Mouse (Mus musculus) midbrain, embryonic 13.5 days (tissue): ENCODE results near the gene Snx33. TPM values are rescaled to one million over a fixed set of nuclear protein-coding genes. Genes with fewer than 3 reads are reported as not detected.
"Not testable (repeated sequence)": the region's sequence is repeated elsewhere in the genome, so short reads cannot be mapped to it uniquely, and the experiment has no call there.

ENCODE experiments used
- ATAC-seq: fragments of 200-750 bp; cut with Nextera tagmentation; 2 replicates; pipeline ENCODE4 v1.8.0; 2017; ENCODE audit warnings: mild to moderate bottlenecking, moderate TSS enrichment, moderate library complexity
- H3K27ac ChIP-seq: fragments of 300-500 bp; sonication (generic); 2 replicates; pipeline ENCODE4 v1.5.1; 2015; ENCODE audit warnings: inconsistent platforms, mild to moderate bottlenecking, moderate library complexity
- H3K27me3 ChIP-seq: fragments of 300-500 bp; sonication (generic); 2 replicates; pipeline ENCODE4 v1.6.1; 2015; ENCODE audit warnings: mild to moderate bottlenecking, inconsistent platforms
- H3K36me3 ChIP-seq: fragments of 300-500 bp; sonication (generic); 2 replicates; pipeline ENCODE4 v1.6.1; 2015; ENCODE audit warnings: mild to moderate bottlenecking, inconsistent platforms
- H3K4me1 ChIP-seq: fragments of 300-500 bp; sonication (generic); replicated peaks from 2 replicates; pipeline ENCODE4 v1.6.1; 2015; ENCODE audit warnings: inconsistent platforms
- H3K4me2 ChIP-seq: fragments of 300-500 bp; sonication (generic); replicated peaks from 2 replicates; pipeline ENCODE4 v1.6.1; 2015; ENCODE audit warnings: moderate library complexity, mild to moderate bottlenecking, inconsistent platforms
- H3K4me3 ChIP-seq: fragments of 300-500 bp; sonication (generic); replicated peaks from 2 replicates; pipeline ENCODE4 v1.5.1; 2015; ENCODE audit warnings: mild to moderate bottlenecking, inconsistent platforms
- H3K9ac ChIP-seq: fragments of 300-500 bp; sonication (generic); replicated peaks from 2 replicates; pipeline ENCODE4 v1.6.1; 2015; ENCODE audit warnings: mild to moderate bottlenecking, inconsistent platforms
- H3K9me3 ChIP-seq: fragments of 300-500 bp; sonication (generic); 2 replicates; pipeline ENCODE4 v1.6.1; 2016; ENCODE audit warnings: mild to moderate bottlenecking, inconsistent platforms
- WGBS: fragments of 180-500 bp; shearing (Covaris S2); methylation state at CpG from one replicate; pipeline ENCODE4 v1.1.7; 2015; 5-methylcytosine and 5-hydroxymethylcytosine counted together
- polyA plus RNA-seq: library from polyadenylated mRNA; unstranded; fragments of >200 nt; fragmentation: Nextera tagmentation; extraction: Ambion mirVana; gene quantifications from 2 replicates; pipeline ENCODE4 v1.2.1, GENCODE M21; 2015

Snx33 gene
- polyA plus RNA-seq, 1 experiment from 2014 or later: 3.1 TPM

GRCm38 (mm10) chr9:56923841-56924650 lies 4.1 kb downstream of the Snx33 start:
- peak overlapping the region; percentile 36 for H3K9ac ChIP-seq
- 74% methylated on average over 8 of the region's 8 CpGs for WGBS

GRCm38 (mm10) chr9:56922746-56923145 lies 5.4 kb downstream of the Snx33 start:
- WGBS: 95% methylated on average over 4 of the region's 4 CpGs
- H3K4me1 ChIP-seq: peaks cover 48% of the 10 kb centered on the region
- no peak overlapping the region for H3K4me3 ChIP-seq
- H3K9ac ChIP-seq: no peak overlapping the region
- peaks cover 10% of the 10 kb centered on the region for H3K36me3 ChIP-seq
- no peak for ATAC-seq
- H3K4me2 ChIP-seq: no peak overlapping the region
- no peaks in the 10 kb centered on the region for H3K27me3 ChIP-seq
- H3K9me3 ChIP-seq: no peaks in the 10 kb centered on the region
- no peak overlapping the region for H3K27ac ChIP-seq

More at GRCm38 (mm10) chr9:56923841-56924650, 4.1 kb downstream of the Snx33 start:
- H3K36me3 ChIP-seq: peaks cover 4% of the 10 kb centered on the region
- H3K9me3 ChIP-seq: no peaks in the 10 kb centered on the region
- H3K4me3 ChIP-seq: peak overlapping the region; percentile 14; the same call in 1 of the 2 replicates
- H3K4me1 ChIP-seq: peaks cover 56% of the 10 kb centered on the region
- H3K27ac ChIP-seq: no peak overlapping the region
- H3K4me2 ChIP-seq: peak overlapping the region; percentile 40
- no peak for ATAC-seq
- H3K27me3 ChIP-seq: peaks cover 4% of the 10 kb centered on the region; the same call in 1 of the 2 replicates

DNA sequence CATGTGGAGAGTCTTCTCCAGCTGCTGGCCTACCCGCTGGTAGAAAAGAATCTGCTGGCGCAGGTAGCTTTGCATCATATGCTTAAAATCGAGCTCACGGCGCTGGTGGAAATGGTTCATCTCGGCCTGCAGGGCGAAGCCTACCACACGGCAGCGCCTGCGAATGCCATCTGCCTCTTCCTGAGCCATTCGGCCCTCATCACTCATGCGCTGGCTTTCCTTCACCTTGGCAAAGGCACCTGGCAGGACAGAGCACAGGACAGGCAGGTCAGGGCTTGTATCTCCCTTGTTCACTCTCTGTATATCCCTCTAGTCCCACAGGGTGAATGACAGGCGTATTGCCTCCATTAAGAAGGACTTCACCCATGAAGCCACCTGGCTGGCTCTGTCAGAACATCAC lies 9.7 kb downstream of the Snx33 start:
- Histone ChIP-seq H3K27ac (no peak overlapping the region), H3K9me3 (no peaks in the 10 kb centered on the region), H3K27me3 (no peaks in the 10 kb centered on the region), H3K4me1 (peaks cover 8% of the 10 kb centered on the region), H3K4me3 (no peak overlapping the region), H3K9ac (no peak overlapping the region), H3K4me2 (no peak overlapping the region), H3K36me3 (peaks cover 19% of the 10 kb centered on the region)
- WGBS: 96% methylated on average over 13 of the region's 13 CpGs
- ATAC-seq: no peak

GRCm38 (mm10) chr9:56917131-56917530 lies 11.0 kb downstream of the Snx33 start:
- Histone ChIP-seq H3K4me2 (no peak overlapping the region), H3K27me3 (no peaks in the 10 kb centered on the region), H3K4me3 (no peak overlapping the region), H3K9me3 (no peaks in the 10 kb centered on the region), H3K27ac (no peak overlapping the region), H3K36me3 (peaks cover 19% of the 10 kb centered on the region), H3K4me1 (no peaks in the 10 kb centered on the region), H3K9ac (no peak overlapping the region)
- no peak for ATAC-seq
- 64% methylated on average over 2 of the region's 2 CpGs for WGBS

DNA sequence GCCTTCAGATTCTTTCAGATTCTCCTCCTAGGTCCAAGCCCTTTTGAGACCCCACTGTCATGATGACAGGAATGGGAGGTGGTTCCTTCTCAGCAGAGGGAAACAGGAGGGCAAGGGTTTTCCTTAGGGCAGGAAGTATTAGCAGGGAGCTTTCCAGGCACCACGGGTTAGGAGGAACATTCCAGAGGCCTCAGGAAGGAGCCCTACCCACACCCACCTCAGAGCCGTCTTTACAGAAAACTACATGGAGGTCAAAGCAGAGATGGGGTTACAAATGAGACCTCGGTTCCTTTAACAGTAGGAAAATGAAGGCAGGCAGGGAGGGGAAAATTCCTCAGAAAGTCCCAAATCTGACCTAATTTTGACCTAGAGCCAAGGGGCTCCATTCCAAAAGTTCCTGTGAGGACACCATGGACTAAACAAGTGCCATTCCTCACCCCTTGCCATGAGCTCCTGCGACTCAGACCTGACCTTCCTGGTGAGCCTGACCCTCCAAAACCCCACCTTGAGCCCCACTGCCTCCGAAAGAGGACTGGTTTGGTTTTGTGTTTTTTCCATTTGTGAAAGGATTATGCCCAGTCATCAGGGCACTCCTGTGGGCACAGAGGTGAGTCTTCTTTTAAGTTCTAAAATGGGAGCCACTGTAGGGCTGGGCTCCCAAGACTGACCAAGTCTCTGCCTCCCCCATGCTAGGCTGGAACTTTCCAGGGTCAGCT lies 12.3 kb downstream of the Snx33 start:
- ATAC-seq: no peak
- Histone ChIP-seq H3K9me3 (no peaks in the 10 kb centered on the region), H3K4me1 (no peaks in the 10 kb centered on the region), H3K36me3 (peaks cover 15% of the 10 kb centered on the region; the same call in 1 of the 2 replicates), H3K27ac (no peak overlapping the region), H3K4me3 (no peak overlapping the region), H3K27me3 (no peaks in the 10 kb centered on the region), H3K4me2 (no peak overlapping the region), H3K9ac (no peak overlapping the region)
- WGBS: 89% methylated on average over 5 of the region's 5 CpGs

DNA sequence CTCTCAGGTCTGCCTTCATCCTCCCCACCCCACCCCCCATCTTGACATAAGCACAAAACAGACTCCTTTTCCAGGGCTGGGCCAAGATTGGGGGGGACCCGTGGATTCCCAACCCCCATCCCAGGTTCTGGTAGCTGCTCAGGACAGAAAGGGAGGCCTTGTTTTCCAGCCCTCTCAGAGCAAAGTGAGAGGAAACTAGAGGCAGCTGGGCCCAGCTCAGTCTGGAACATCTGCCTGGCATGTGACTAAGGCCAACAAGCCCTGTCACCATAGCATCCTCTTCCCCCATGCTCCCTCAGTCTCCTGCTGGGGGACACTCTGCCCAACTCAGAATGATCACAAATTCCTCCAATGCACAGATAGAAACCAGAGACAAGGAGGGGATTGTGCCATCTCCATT lies 13.1 kb downstream of the Snx33 start:
- peaks cover 15% of the 10 kb centered on the region; the same call in 1 of the 2 replicates for H3K36me3 ChIP-seq
- H3K27ac ChIP-seq: no peak overlapping the region
- H3K9ac ChIP-seq: no peak overlapping the region
- no peaks in the 10 kb centered on the region for H3K9me3 ChIP-seq
- ATAC-seq: no peak
- no peaks in the 10 kb centered on the region for H3K4me1 ChIP-seq
- H3K4me2 ChIP-seq: no peak overlapping the region
- H3K27me3 ChIP-seq: no peaks in the 10 kb centered on the region
- WGBS: 88% methylated on average over 1 of the region's 1 CpGs
- no peak overlapping the region for H3K4me3 ChIP-seq

GRCm38 (mm10) chr9:56913991-56914390 lies 14.2 kb downstream of the Snx33 start:
- Histone ChIP-seq H3K9me3 (no peaks in the 10 kb centered on the region), H3K9ac (no peak overlapping the region), H3K4me3 (no peak overlapping the region), H3K4me1 (no peaks in the 10 kb centered on the region), H3K36me3 (peaks cover 15% of the 10 kb centered on the region; the same call in 1 of the 2 replicates), H3K4me2 (no peak overlapping the region), H3K27me3 (no peaks in the 10 kb centered on the region), H3K27ac (no peak overlapping the region)
- ATAC-seq: no peak
- WGBS: 94% methylated on average over 9 of the region's 9 CpGs

DNA sequence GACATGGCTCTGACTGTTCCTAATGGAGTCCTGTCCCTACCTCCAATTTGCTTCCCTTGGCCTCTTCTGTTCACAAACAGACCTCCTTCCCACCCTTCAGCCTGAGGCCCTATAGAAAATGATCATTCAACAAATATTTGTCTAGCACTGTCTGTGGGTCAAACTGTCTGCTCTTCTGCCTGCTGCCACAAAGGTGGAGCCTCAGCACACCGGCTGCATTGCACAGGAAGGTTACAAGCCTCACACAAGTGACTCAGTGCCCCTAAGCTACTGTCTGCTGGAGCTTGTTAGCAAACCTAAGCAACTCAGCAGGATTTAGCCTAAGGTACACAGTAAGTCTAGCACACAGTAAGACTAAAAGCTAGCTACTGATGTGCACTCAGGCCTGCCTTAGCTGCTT lies 17.2 kb downstream of the Snx33 start:
- Histone ChIP-seq H3K9me3 (no peaks in the 10 kb centered on the region), H3K4me2 (no peak overlapping the region), H3K9ac (no peak overlapping the region), H3K27ac (no peak overlapping the region), H3K27me3 (no peaks in the 10 kb centered on the region), H3K36me3 (no peaks in the 10 kb centered on the region), H3K4me3 (no peak overlapping the region), H3K4me1 (no peaks in the 10 kb centered on the region)
- no peak for ATAC-seq
- WGBS: 63% methylated on average over 1 of the region's 1 CpGs

DNA sequence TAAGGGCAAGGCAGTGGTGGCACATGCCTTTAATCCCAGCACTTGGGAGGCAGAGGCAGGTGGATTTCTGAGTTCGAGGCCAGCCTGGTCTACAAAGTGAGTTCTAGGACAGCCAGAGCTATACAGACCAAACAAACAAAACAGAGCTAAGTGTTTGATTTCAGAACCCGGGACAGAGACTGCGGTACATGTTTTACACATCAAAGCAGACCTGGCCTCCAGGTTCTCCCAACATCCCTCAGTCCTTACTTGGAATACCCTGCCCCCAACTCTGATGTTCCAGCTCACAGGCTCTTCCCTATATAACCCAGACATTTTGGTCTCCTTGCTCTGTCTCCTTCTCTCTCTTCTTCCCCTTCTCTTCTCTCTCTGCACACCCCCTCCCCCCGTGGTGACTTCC lies 18.2 kb downstream of the Snx33 start:
- H3K4me1 ChIP-seq, H3K27ac ChIP-seq, H3K36me3 ChIP-seq, ATAC-seq, H3K4me3 ChIP-seq, H3K4me2 ChIP-seq, H3K9me3 ChIP-seq, H3K9ac ChIP-seq, H3K27me3 ChIP-seq: not testable (repeated sequence)
- WGBS: 54% methylated on average over 4 of the region's 4 CpGs

- no peak overlapping the region for H3K27ac ChIP-seq
- no peaks in the 10 kb centered on the region for H3K27me3 ChIP-seq
- H3K9me3 ChIP-seq: no peaks in the 10 kb centered on the region
- no peak overlapping the region for H3K4me3 ChIP-seq
- 92% methylated on average over 9 of the region's 9 CpGs for WGBS
- H3K4me1 ChIP-seq: no peaks in the 10 kb centered on the region
- no peak overlapping the region for H3K9ac ChIP-seq
- no peak for ATAC-seq
- H3K36me3 ChIP-seq: no peaks in the 10 kb centered on the region
- H3K4me2 ChIP-seq: no peak overlapping the region
Measured at GRCm38 (mm10) chr9:56907549-56907948, 20.6 kb downstream of the Snx33 start.

DNA sequence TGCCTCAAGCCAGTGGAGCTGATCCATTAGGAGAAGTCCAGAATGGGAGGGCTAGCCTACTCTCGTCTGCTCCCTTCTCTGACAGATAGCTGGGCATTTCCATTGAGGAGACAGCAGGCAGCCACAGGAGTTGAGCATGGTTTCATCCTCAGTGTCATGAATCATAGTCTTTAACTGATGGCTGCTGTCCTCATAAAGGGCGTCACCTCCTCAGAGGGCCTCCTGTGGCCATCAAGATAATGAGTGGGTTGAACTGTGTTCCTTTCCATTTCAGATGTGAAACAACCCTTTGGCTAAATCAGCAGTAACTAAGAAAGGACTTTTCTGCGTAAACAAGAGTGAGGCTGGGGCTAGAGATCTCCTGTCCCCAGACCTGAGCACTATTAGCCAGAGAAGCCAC lies 24.5 kb downstream of the Snx33 start:
- 87% methylated on average over 3 of the region's 3 CpGs for WGBS
- Histone ChIP-seq H3K9me3 (no peaks in the 10 kb centered on the region), H3K4me2 (no peak overlapping the region), H3K36me3 (no peaks in the 10 kb centered on the region), H3K4me3 (no peak overlapping the region), H3K27ac (no peak overlapping the region), H3K9ac (no peak overlapping the region), H3K4me1 (no peaks in the 10 kb centered on the region), H3K27me3 (no peaks in the 10 kb centered on the region)
- ATAC-seq: no peak

- no peak for ATAC-seq
- no peak overlapping the region for H3K9ac ChIP-seq
- H3K4me1 ChIP-seq: no peaks in the 10 kb centered on the region
- H3K9me3 ChIP-seq: no peaks in the 10 kb centered on the region
- H3K4me3 ChIP-seq: no peak overlapping the region
- H3K27me3 ChIP-seq: no peaks in the 10 kb centered on the region
- 72% methylated on average over 8 of the region's 8 CpGs for WGBS
- no peak overlapping the region for H3K4me2 ChIP-seq
- H3K27ac ChIP-seq: no peak overlapping the region
- H3K36me3 ChIP-seq: no peaks in the 10 kb centered on the region
Measured at GRCm38 (mm10) chr9:56901187-56901586, 27.0 kb downstream of the Snx33 start.
